Mouse (Mus musculus) heart, embryonic 11.5 days (tissue): ENCODE data around the gene Gm19345. TPM values are rescaled to one million over a fixed set of nuclear protein-coding genes. Genes with fewer than 3 reads are reported as not detected.

Experiments
- ATAC-seq: fragments of 200-750 bp; cut with Nextera tagmentation; replicated peaks from 2 replicates; pipeline ENCODE4 v1.8.0; 2017; ENCODE audit warnings: moderate library complexity; ENCODE audit not compliant: insufficient number of reproducible peaks, low FRiP score, low TSS enrichment
- H3K27ac ChIP-seq: fragments of 300-500 bp; sonication (generic); 2 replicates; pipeline ENCODE4 v1.5.1; 2014; ENCODE audit warnings: mild to moderate bottlenecking, low read depth, low read length
- H3K27me3 ChIP-seq: fragments of 300-500 bp; sonication (generic); 2 replicates; pipeline ENCODE4 v1.6.1; 2014; ENCODE audit warnings: mild to moderate bottlenecking, low read length, mixed read lengths; ENCODE audit not compliant: control insufficient read depth, insufficient read depth
- H3K36me3 ChIP-seq: fragments of 300-500 bp; sonication (generic); 2 replicates; pipeline ENCODE4 v1.6.1; 2014; ENCODE audit warnings: mild to moderate bottlenecking, low read length, moderate library complexity, mixed read lengths; ENCODE audit not compliant: control insufficient read depth, insufficient read depth
- H3K4me1 ChIP-seq: fragments of 300-500 bp; sonication (generic); 2 replicates; pipeline ENCODE4 v1.6.1; 2014; ENCODE audit warnings: low read length; ENCODE audit not compliant: control insufficient read depth, insufficient read depth
- H3K4me2 ChIP-seq: fragments of 300-500 bp; sonication (generic); 2 replicates; pipeline ENCODE4 v1.6.1; 2014; ENCODE audit warnings: mild to moderate bottlenecking, moderate library complexity
- H3K4me3 ChIP-seq: fragments of 300-500 bp; sonication (generic); 2 replicates; pipeline ENCODE4 v1.5.1; 2014; ENCODE audit warnings: low read depth, low read length
- H3K9ac ChIP-seq: fragments of 300-500 bp; sonication (generic); 2 replicates; pipeline ENCODE4 v1.6.1; 2014; ENCODE audit warnings: mild to moderate bottlenecking, low read depth, low read length, moderate library complexity
- H3K9me3 ChIP-seq: fragments of 300-500 bp; sonication (generic); replicated peaks from 2 replicates; pipeline ENCODE4 v1.6.1; 2016; ENCODE audit warnings: low read length; ENCODE audit not compliant: control insufficient read depth
- WGBS: fragments of 180-500 bp; shearing (Covaris S2); extraction: QIAGEN DNeasy Blood & Tissue Kit; methylation state at CpG from one replicate; pipeline ENCODE4 v1.1.7; 2014; ENCODE audit not compliant: insufficient replicate concordance; 5-methylcytosine and 5-hydroxymethylcytosine counted together
- polyA plus RNA-seq: library from polyadenylated mRNA; unstranded; fragments of >200 nt; fragmentation: Nextera tagmentation; extraction: Ambion mirVana; gene quantifications from 2 replicates; pipeline ENCODE4 v1.2.1, GENCODE M21; 2014

Gm19345 gene
- polyA plus RNA-seq, 1 experiment from 2014 or later, result not detected

- H3K4me2 ChIP-seq, result peak overlapping the region; percentile 80
- H3K27ac ChIP-seq, result 0 out of 2 replicates have a peak overlapping the region, but pooled peaks have one; percentile 29
- H3K4me1 ChIP-seq, result peaks cover 16% of the 10 kb centered on the region
- H3K36me3 ChIP-seq, result no peaks in the 10 kb centered on the region
- 0 out of 2 replicates have a peak, but pooled peaks cover 2% of the 10 kb centered on the region for H3K9me3 ChIP-seq
- peaks cover 37% of the 10 kb centered on the region for H3K27me3 ChIP-seq
- H3K4me3 ChIP-seq, result peak overlapping the region; percentile 48
- 0 out of 2 replicates have a peak, but pooled peaks have one; percentile 16 for ATAC-seq
- WGBS, result 30% methylated on average over 17 of the region's 17 CpGs
- peak overlapping the region; percentile 61; the same call in 1 of the 2 replicates for H3K9ac ChIP-seq
Observed at GRCm38 (mm10) chr7:19815296-19816223, 36.2 kb upstream of the Gm19345 start.

DNA sequence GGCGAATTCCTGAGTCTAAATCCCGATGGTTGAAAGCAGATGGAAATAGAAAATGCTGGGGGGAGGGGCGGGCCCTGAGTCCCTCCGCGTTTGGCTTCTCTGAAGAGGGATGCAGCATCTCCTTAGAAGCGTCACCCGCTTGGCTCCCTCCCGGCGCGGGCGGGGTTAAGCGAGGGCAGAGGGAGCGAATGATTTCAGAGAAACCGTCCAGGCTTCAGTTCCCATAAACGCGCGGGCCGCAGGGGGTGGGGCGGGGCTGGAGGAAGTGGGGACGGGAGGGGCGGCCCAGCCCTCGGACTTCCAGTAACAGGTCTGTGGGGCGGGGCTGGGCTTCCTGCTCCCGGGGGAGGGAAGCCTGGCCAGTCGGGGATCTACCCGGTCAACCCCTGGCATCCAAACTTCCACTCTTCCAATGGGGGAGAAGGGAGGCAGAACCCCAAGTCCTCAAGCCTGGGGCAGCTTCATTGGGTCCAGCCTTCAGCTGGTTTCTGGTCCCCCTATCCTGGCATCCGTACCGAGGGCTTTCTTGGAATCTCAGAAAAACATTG, 35.5 kb upstream of the Gm19345 start:
- no peaks in the 10 kb centered on the region for H3K36me3 ChIP-seq
- under 1% methylated on average over 28 of the region's 28 CpGs for WGBS
- H3K9me3 ChIP-seq, result 0 out of 2 replicates have a peak, but pooled peaks cover 2% of the 10 kb centered on the region
- peak overlapping the region; percentile 48 for H3K4me3 ChIP-seq
- peaks cover 10% of the 10 kb centered on the region for H3K4me1 ChIP-seq
- H3K9ac ChIP-seq, result peak overlapping the region; percentile 61; the same call in 1 of the 2 replicates
- 0 out of 2 replicates have a peak overlapping the region, but pooled peaks have one; percentile 29 for H3K27ac ChIP-seq
- peak; percentile 62; the same call in 1 of the 2 replicates for ATAC-seq
- H3K27me3 ChIP-seq, result peaks cover 34% of the 10 kb centered on the region
- peak overlapping the region; percentile 80 for H3K4me2 ChIP-seq

DNA sequence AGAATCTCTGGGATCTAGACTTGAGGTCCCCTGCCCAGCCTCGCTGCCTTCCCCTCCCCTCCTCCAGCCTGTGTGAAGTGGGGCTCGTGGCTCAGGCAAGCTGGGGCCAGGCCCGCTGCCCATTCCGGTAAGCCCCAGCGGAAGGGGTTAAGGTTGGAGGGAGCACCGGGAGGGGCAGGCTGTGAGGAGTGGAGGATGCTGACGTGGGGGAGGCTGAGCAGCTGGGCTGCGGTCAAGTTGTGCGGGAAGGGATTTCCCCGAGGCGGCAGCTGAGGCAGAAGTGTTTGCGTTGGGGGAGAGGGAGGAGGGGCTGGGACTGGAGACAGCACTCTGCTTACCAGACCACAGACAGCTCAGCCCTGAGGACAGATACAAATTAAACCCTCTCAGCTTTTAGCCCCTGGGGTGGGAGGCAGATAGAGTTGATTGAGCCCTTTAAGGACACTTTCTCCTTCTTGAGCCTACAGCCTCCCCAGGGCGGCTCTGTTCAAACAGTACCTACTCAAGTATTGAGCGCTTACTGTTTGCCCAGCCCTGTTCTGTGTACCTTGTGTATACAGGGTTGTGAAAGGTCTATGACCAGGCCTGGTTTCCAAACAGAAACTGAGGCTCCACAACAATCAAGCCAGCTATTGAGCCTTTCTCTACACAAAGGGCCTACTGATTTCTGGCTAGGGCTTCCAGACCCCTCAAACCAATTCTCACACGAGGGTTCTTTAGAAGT, 34.3 kb upstream of the Gm19345 start:
- H3K9ac ChIP-seq, result peak overlapping the region; percentile 36; the same call in 1 of the 2 replicates
- no peaks in the 10 kb centered on the region for H3K36me3 ChIP-seq
- peaks cover 34% of the 10 kb centered on the region for H3K27me3 ChIP-seq
- H3K4me2 ChIP-seq, result peak overlapping the region; percentile 80
- H3K4me1 ChIP-seq, result peaks cover 13% of the 10 kb centered on the region
- ATAC-seq, result 0 out of 2 replicates have a peak, but pooled peaks have one; percentile 43
- H3K4me3 ChIP-seq, result peak overlapping the region; percentile 48
- 0 out of 2 replicates have a peak overlapping the region, but pooled peaks have one; percentile 1 for H3K27ac ChIP-seq
- 11% methylated on average over 15 of the region's 15 CpGs for WGBS
- H3K9me3 ChIP-seq, result 0 out of 2 replicates have a peak, but pooled peaks cover 2% of the 10 kb centered on the region

DNA sequence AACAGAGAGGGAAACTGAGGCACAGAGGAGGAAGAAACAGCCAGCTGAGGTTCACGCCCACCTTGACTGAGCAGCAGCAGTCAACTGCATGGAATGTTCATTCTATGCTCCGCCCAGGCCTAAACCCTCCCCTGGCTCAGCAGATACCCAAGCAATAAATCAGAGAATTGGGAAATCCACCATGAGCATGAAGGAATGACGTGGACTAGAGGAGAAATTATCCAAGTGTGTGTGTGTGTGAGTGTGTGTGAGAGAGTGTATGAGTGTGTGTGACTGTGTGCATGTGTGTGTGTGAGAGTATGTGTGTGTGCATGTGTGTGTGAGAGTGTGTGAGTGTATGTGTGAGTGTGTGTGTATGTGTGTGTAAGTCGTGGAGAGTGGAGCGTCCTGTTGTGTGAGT, 33.4 kb upstream of the Gm19345 start:
- WGBS, result 86% methylated on average over 5 of the region's 5 CpGs
- Histone ChIP-seq H3K9me3 (0 out of 2 replicates have a peak, but pooled peaks cover 2% of the 10 kb centered on the region), H3K4me2 (no peak overlapping the region), H3K4me1 (peaks cover 13% of the 10 kb centered on the region), H3K27me3 (peaks cover 31% of the 10 kb centered on the region), H3K4me3 (no peak overlapping the region), H3K27ac (no peak overlapping the region), H3K36me3 (no peaks in the 10 kb centered on the region), H3K9ac (no peak overlapping the region)
- ATAC-seq, result no peak

DNA sequence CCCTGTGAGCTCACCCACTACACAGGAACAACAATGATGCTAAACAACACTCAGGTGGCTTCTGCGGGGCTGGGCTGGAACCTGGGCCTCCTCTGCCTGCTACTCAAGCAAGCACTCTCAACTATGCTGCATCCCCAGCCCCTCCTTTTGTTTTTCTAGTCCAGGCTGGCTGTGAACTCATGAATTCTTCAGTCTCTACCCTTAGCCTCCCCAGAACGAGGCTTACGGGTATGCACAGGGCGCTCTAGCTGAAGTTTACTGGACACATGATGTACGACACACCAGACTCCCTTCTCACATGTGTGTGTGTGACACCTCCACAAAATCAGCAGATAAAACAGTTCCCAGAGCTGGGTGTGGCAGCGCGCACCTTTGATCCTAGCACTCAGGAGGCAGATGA, 32.9 kb upstream of the Gm19345 start:
- Histone ChIP-seq H3K36me3 (no peaks in the 10 kb centered on the region), H3K27me3 (peaks cover 31% of the 10 kb centered on the region), H3K4me1 (peaks cover 14% of the 10 kb centered on the region), H3K9me3 (0 out of 2 replicates have a peak, but pooled peaks cover 2% of the 10 kb centered on the region), H3K4me3 (no peak overlapping the region), H3K4me2 (no peak overlapping the region), H3K9ac (no peak overlapping the region), H3K27ac (no peak overlapping the region)
- no peak for ATAC-seq
- WGBS, result 81% methylated on average over 7 of the region's 7 CpGs

DNA sequence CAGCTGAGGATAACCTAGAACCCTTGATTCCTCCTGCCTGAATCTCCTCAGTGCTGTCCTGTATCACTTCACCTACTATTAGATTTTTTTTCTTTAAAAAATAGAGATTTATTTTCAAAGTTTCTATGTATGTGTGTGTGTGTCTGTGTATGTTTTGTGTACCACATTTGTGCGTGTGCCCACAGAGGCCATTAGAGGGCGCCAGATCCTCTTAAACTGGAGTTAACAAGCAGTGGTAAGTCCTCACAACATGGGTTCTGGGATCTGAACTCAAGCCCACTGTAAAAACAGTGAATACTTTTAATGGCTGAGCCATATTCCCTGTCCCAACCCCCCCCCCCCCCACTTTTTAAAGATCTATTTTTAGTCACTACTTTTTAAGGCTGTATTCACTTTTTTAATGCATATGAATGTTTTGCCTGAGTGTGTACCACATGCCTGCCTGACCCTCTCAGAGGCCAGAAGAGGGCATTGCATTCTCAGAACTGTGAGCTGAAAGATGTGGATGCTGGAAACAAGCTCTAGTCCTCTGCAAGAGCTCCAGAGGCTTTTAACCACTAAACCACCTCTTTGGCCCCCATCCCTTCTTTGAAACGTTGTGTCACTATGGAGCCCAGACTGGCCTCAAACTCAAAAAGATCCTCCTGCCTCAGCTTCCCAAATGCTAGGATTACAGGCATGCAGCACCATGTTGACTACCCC, 31.3 kb upstream of the Gm19345 start:
- Histone ChIP-seq H3K4me3 (no peak overlapping the region), H3K36me3 (no peaks in the 10 kb centered on the region), H3K27me3 (peaks cover 26% of the 10 kb centered on the region), H3K4me2 (no peak overlapping the region), H3K27ac (no peak overlapping the region), H3K9ac (no peak overlapping the region), H3K4me1 (peaks cover 22% of the 10 kb centered on the region), H3K9me3 (0 out of 2 replicates have a peak, but pooled peaks cover 2% of the 10 kb centered on the region)
- no peak for ATAC-seq
- 59% methylated on average over 3 of the region's 3 CpGs for WGBS

DNA sequence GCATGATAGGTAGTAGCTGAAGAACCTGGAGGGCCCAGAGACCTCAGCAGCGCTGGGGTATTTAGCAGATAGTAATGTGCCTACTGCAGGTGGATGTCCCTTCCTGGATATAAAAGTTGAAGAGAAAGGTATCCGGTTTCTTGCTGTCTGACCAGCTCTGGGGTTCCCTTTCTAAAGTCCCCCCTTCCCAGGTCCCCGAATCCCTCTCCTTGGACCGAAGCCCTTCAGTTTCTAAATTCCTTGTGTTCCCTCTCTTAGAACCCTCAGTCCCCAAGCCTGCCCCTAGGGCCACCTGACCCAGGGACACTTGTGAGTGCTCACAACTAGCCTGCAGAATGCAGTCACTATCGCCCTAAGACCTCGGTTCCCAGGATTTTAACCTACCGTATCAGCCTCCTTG, 30.2 kb upstream of the Gm19345 start:
- H3K4me1 ChIP-seq, result peaks cover 22% of the 10 kb centered on the region
- 58% methylated on average over 7 of the region's 7 CpGs for WGBS
- H3K9ac ChIP-seq, result no peak overlapping the region
- no peak overlapping the region for H3K4me2 ChIP-seq
- no peak for ATAC-seq
- H3K27me3 ChIP-seq, result peaks cover 22% of the 10 kb centered on the region
- no peaks in the 10 kb centered on the region for H3K36me3 ChIP-seq
- H3K9me3 ChIP-seq, result 0 out of 2 replicates have a peak, but pooled peaks cover 2% of the 10 kb centered on the region
- H3K27ac ChIP-seq, result no peak overlapping the region
- H3K4me3 ChIP-seq, result no peak overlapping the region
